Mouse (Mus musculus): ENCODE measurements around the gene Polr1b.

The Polr1b gene

DNA sequence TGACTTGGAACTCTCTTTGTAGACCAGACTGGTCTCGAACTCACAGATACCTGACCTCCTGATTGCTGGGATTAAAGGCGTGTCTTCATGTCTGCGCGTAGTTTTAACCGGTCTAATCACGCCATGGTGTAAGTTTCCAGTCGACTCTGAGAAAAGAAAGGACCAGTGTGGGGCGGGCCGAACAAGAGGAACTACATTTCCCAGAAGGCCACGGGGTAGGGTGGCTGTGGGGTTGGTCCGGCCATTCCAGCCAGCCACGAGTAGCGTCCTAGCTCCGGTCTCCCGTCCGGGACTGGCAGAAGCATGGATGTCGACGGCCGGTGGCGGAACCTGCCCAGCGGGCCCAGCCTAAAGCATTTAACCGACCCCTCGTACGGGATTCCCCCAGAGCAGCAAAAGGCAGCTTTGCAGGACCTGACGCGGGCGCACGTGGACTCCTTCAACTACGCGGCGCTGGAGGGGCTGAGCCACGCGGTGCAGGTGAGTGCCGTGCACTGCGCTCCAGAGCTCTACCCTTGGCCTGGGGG is at the start of gene Polr1b:
TSS of gene Polr1b (plus strand) at position 212 of the 527 bp plus-strand sequence.
- peak; percentile 88 for DNase-seq (ENCODE audit: low read depth)

- DNase-seq (ENCODE audit: low read depth) = no peak
These were observed 48.3 kb upstream of the Polr1b start for GRCm38 (mm10) chr2:129052451-129052983.

GRCm38 (mm10) chr2:129055741-129056140 is 45.1 kb upstream of the Polr1b start:
- DNase-seq (ENCODE audit: low read depth) = no peak

- no peak for DNase-seq (ENCODE audit: low read depth)
These were observed 44.2 kb upstream of the Polr1b start for GRCm38 (mm10) chr2:129056597-129056996.

DNA sequence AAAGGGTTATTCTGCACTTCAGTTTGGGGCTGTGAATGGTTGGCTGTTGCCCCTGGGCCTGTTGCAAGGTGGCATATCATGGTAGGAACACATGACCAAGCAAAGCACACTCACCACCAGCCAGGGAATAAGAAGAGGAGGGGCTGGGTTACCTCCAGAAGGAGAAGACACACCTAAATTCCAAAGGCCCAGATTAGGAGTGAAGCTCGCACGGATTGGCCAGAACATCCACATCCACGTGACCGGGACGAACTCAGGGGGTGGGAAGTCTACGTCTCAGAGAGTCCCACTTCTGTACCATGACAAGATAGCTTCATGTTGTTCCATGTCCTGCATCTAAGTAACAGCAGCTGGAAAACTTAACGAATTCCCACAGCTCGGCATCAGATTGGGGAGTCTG is 43.5 kb upstream of the Polr1b start:
- no peak for DNase-seq (ENCODE audit: low read depth)

DNA sequence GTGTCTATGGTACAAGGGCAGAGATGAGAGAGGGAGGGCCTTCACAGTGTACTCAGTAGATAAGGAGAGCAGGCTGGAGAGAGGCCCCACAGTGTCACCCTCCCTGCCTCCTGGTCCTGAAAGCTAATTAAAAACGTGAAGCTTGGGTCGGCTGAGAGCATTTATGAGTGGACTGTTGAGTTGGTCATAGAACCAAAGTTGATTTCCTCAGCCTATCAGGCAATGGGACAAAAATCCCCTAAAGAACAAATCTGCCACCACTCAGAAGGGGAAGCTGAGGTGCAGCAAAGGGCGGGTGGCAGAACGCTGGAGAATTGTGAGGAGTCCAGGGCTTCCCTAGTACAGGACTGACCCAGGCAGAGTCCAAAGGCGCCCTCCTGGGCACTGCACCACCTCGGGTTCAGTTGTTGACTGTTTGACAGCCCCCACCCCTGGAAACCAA is 42.9 kb upstream of the Polr1b start:
- no peak for DNase-seq (ENCODE audit: low read depth)

GRCm38 (mm10) chr2:129061456-129062059 is 39.2 kb upstream of the Polr1b start:
- no peak for DNase-seq (ENCODE audit: low read depth)

GRCm38 (mm10) chr2:129065437-129066282 is 35.1 kb upstream of the Polr1b start, which contains the start of gene Ttl:
Gene Ttl, plus strand, starts transcription at chr2:129065942.
- DNase-seq (ENCODE audit: low read depth) = peak; percentile 52

DNA sequence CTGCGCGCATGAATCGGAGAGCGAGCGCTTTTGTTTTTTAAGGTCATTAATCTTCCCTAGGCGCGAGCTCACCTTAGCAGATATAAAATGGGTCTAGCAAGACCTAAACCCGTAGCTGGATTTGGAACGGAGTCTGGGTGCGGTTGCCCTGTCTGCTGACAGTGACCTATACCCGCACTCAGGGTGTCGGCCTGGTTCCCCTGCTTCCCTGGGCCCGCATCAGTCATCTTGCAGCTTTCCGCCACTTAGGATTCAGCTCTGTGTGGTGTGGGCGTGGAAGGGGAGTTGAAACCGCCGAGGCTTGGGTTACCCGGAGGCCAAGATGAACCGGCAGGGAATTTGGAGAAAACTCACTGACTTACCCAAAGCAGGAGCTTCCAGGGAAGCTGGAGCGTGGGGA is 34.5 kb upstream of the Polr1b start:
- peak; percentile 33 for DNase-seq (ENCODE audit: low read depth)

DNA sequence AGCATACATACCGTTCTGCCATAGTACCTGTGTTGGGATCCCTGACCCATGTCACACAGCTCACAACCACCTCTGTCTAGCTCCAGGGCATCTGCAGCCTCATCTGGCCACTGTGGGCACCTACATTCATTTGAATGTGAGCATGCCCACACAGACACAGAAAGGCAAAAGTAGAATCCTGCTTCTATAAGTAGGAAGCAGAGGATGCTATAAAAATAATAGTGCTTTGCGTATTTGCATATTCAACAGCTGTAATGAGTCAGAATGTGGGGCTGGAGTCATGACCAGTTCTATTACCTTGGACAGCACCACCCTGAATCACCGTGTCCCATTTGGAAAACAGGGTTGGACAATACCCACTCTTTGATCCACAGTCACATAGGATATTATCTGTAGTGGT is 30.5 kb upstream of the Polr1b start:
- DNase-seq (ENCODE audit: low read depth) = no peak

DNA sequence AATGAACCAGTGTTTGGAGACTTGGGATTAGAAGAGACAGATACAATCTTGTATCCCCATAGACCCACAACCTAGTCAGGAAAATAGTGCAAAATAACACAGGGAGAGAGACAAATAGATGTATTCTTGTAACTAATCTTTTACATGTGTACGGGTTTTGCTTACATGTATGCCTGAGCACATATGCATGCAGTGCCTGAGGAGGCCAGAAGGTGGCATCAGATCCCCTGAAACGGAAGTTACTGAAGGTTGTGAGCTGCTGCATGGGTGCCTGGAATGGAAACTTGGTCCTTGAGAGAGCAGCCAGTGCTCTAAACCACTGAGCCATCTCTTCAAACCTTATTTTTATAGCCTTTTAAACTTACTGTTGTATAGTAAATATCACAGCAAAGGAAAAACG is 22.5 kb upstream of the Polr1b start:
- DNase-seq (ENCODE audit: low read depth) = no peak

DNA sequence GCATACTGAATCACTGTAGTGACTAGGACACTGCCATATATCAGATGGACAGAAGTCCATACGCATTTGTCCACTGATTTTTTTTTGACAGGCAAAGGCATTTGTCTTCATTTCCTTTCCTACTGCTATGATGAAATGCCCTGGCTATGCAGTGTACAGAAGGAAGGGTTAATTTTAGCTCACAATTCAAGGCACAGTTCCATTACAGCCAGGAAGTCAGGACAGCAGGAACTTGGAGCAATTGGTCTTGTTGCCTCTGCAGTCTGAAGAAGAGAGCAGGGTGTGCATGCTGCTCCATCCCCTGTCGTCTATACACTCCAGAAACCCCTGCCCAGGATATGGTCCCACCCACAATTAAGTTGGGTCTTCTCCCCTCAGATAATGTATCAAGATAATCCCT is 21.6 kb upstream of the Polr1b start:
- DNase-seq (ENCODE audit: low read depth) = no peak

DNA sequence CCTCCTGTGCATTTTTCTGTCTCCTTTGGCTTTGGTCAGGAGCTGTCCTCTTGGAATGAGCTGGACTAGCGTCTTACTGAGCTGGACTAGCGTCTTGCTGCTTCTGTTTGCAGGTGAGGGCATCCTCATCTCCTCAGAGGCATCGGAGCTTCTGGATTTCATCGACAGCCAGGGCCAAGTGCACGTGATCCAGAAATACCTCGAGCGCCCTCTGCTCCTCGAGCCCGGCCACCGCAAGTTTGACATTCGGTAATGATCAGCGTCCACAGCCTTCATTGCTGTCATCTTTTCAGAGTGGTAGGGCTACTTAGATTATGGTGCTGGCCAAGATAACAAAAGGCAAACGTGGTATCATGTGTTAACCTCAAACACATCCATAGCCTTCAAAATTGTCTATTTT is 19.7 kb upstream of the Polr1b start:
- no peak for DNase-seq (ENCODE audit: low read depth)

DNA sequence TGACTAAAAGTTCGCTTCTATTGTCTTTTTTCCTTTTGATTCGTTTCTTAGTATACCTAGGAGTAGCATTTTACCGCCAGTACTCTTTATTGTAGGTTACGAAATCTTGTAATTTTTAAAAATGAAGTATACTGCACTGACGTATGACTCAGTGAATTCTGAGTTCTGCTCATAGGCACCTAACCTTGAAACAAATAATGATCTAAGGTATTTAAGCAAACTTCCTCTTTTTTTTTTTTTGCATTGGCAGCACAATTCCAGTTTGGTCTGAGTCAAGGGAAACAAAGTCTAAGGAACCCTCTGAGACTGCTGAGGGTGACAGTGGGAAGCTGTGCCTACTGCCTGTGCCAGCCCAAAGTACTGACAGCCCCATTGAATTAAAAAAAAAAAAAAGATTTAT is 17.3 kb upstream of the Polr1b start:
- no peak for DNase-seq (ENCODE audit: low read depth)

GRCm38 (mm10) chr2:129084959-129085358 is 15.8 kb upstream of the Polr1b start:
- no peak for DNase-seq (ENCODE audit: low read depth)

DNA sequence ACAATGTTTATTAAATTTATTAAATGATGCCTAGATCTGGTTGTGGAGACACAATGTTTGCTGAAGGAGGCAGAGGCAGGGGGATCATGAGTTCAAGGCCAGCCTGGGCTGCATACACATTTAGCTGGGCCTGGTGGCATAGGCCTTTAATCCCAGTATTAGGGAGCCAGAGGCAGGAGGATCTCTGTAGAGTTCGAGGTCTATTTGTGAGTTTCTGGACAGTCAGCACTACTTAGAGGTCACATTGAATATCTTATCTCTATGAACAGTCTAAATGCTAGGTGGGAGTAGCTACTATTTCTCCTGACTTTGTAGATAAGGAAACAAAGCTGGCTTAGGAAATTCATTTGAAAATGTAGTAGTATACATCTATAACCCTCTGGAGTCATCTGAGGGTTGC is 13.3 kb upstream of the Polr1b start:
- DNase-seq (ENCODE audit: low read depth) = no peak

DNA sequence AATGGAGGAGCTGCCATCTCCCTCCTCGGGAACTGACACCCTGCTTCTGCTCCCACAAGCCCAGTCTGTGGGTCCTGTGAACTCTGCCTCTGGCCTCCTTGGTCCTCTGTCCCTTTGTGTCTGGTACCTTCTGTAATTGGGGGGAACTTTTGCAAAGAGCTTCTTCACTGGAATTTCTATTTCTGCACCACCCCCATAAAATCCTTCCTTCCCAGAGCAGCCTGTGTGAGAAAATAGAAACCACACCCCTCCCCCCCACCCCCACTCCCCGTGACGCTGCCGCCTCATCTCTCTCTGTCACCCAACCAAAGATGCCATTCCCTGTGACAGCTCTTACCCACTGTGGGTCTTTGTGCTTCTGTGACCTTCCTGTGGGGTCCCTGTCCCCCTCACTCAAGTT is 10.4 kb upstream of the Polr1b start:
- DNase-seq (ENCODE audit: low read depth) = no peak

DNA sequence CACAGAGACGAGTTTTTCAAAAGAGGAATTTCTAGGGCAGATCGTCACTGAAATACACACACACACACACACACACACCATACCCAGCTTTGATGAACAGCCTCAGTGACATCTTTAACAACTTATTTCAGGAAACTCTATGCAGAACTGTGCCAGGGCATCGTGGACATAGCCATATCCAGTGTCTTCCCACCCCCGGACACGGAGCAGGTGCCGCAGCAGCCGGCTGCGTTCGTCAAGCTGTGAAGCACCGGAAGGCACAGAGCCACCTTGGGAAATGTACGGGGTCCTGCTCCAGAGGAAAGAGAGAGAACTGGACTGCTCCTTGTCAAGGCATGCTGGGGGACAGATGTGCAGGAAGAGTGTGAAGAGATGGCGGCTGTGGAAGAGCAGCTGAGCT is 8.0 kb upstream of the Polr1b start:
- no peak for DNase-seq (ENCODE audit: low read depth)

DNA sequence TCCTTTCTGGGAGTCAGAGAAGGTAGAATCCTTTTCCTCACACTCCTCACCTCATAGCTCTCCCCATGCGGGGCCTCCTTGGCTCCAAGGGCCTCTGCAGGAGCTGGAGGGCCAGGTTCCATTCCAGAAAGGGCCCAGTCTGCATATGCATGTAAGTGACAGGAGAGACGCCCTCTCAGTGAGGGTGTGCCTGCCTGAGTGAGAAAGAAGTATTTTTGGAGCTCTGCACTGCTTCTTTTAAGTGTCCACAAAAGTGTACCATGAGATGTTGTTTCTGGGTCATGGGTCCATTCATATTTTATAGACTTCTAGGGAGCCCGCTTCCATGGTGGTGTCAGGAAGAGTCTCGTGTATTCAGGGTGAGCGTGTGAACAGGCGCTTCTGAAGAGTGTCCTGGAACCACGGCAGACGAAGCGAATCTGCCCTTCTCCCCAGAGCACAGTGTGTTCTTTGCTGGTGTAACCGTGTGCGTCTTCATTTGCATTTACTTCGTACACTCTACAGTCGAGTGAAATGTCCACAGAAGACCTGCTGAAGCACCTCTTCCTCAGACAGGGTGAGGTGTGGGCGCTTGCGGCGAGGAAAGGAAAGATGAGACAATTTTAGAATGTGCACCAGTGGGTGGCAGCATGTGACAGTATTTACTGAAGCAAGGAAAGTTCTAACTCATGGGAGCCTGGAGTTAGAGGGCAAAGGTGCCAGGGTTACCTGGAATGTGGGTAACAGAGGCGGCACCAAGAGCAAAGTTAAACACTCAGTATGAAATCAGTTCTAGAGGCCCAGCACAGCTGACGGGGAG is 6.7 kb upstream of the Polr1b start:
- no peak for DNase-seq (ENCODE audit: low read depth)

DNA sequence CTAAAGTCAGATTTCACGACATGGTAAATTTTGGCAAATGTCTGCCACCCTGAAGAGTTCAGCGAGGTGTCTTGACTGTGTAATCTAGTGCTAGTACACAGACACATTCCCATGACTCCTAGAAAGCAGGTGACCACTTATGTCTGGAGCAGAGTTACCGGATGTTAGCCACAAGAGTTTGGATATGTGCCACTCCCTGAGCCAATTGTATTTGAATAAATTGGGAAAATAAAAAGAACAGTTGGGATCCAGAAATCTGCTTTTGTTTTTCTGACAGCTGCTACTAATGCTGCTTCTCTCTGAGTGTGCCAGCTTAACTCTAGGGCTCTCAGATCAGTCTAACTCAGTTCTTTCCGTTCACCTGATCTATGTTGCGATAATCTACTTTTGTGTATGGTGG is 12.1 kb downstream of the Polr1b start:
- no peak for DNase-seq (ENCODE audit: low read depth)

- no peak for DNase-seq (ENCODE audit: low read depth)
These were observed 15.0 kb downstream of the Polr1b start for GRCm38 (mm10) chr2:129115706-129116367.

DNA sequence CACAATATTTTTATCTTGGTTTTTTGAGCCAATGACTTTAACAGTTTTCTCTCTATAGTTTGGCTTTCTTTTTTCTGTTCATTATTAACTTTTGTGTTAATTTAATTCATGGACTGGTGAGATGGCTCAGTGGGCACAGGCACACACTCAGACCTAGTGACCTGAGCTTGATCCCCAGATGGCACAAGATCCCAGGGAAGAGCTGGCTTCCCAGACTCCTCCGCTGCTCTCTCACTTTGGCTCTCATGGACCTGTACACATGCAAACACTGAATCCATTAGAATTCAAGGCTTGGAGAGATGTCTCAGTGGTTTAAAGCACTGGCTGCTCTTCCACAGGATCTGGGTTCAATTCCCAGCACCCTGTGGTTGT is 15.6 kb downstream of the Polr1b start:
- no peak for DNase-seq (ENCODE audit: low read depth)

Measured in c-Kit-positive CD71-negative TER-119-negative erythroid progenitor cells, embryonic 14.5 days (primary cell).